Mouse (Mus musculus) gastrocnemius, adult 18-20 months (tissue): Measurements from ENCODE around the gene Phrf1. TPM values are rescaled to one million over a fixed set of nuclear protein-coding genes. Genes with fewer than 3 reads are reported as not detected.

ENCODE experiments used
- DNase-seq: peaks from one replicate; pipeline ENCODE4 v3.0.0; 2021; ENCODE audit warnings: low spot score
- total RNA-seq, 2 experiments: library from RNA; stranded (reverse); gene quantifications; 2 replicates each; pipeline ENCODE4 v1.2.3; 2021

Gene Phrf1
- total RNA-seq, 2 experiments from 2014 or later: 19.5 to 24.8 TPM

DNA sequence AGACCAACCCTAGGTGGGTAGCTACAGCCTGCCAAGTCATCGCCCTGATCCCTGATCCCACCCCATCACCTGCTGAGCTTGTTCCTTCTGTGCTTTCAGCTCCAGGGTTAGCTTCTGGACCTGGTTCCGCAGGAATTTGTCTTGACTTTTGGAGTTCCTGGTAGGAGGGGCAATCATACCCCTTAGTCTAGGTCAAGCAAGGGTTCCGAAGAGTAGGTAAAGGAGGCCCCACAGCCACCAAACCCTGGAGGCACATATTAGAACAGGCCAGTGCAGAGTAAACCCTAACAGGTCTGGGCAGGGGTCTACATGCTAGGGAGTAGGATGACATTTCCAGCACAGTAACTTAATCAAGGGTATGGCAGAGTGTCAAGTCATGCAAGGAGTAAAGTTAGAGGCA is 15.5 kb upstream of the Phrf1 start:
- DNase-seq: no peak

DNA sequence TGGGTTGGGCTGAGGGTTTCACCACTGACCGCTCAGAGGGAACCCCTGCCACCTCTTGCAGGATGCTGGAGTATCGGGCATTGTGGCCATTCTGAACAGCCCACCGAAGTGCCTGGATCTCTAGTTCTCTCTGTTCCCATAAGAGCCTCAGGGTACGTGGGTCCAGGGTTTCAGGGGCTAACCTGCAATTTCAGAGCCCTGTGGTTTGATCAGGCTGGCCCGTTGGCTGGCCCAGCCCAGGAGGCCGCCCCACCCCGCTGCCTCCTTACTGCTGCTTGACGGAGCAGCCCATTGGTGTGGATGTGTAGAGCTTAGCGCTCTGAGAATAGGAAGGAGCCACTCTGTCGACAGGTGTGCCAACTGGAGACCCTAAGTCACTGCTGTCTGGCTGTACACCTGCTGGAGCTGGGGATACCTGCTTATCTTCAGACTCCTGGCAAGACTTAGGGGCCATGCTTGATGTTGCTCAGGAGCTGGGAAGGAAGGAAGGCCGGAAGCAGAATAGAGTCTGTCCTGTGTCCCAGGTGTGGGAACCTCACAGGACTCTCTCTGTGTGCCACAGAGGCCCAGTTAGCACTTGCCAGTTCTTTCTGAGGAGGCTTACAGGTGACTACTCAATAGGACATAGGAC is 14.9 kb upstream of the Phrf1 start, which contains the start of gene Lmntd2:
TSS of gene Lmntd2 (minus strand) at position 476 of the 631 bp plus-strand sequence.
- no peak for DNase-seq

DNA sequence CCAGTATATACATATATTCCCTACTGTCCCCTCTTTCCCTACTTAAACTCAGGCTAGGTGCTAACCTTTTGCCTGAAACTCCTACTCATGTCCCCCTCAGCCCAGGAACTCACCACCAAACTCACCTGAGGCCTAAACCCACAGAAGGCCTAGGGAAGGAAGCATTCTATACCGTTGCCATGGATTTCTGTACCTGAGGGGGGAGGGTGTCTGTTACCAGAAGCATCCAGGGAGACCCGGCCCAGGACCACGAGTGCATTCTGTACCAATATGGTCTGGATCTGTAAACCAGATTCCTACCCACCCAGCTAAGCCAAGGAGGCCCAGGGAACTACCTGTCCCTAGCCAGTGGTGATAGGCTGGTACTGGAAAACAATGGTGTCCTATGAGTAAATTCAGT is 14.3 kb upstream of the Phrf1 start:
- no peak for DNase-seq

DNA sequence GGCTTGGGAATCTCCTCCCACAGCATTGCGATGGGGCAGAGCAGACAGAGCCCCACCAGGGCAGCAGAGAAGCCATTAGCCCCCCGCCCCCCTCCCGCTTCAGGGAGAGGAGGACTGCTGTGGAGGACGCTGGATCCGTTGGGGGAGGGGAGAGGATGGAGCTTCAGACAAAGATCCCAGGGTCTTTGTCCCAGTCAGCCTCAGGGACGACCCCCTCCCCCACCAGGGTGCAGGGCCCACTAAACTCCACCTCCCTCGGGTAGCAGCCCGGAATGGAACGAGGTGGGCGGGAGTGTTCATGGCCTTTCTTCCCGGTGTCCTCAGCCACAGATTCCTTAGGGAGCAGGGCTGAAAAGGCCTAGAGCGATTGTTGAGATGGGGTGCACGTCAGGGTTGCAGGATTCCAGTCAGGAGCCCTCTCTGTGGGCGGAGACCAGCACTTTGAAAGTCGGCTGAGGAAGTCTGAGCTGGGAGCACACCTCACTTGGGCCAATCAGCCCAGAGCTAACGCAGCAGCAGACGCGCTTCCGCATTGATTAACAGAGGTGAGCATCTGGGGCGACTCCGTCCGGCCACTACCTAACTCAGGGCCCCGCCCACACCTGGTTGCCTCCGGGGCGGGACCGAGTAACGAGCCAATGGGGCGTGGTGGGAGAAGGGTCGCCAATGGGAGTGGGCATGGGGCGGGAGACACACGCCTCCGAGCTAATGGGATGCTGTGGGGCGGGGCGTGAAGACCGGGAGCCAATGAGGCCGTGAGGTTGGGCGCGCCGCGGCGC is 13.3 kb upstream of the Phrf1 start, which contains the start of gene Rassf7:
TSS of gene Rassf7 (plus strand) at position 760 of the 779 bp plus-strand sequence.
- DNase-seq: peak; percentile 85

DNA sequence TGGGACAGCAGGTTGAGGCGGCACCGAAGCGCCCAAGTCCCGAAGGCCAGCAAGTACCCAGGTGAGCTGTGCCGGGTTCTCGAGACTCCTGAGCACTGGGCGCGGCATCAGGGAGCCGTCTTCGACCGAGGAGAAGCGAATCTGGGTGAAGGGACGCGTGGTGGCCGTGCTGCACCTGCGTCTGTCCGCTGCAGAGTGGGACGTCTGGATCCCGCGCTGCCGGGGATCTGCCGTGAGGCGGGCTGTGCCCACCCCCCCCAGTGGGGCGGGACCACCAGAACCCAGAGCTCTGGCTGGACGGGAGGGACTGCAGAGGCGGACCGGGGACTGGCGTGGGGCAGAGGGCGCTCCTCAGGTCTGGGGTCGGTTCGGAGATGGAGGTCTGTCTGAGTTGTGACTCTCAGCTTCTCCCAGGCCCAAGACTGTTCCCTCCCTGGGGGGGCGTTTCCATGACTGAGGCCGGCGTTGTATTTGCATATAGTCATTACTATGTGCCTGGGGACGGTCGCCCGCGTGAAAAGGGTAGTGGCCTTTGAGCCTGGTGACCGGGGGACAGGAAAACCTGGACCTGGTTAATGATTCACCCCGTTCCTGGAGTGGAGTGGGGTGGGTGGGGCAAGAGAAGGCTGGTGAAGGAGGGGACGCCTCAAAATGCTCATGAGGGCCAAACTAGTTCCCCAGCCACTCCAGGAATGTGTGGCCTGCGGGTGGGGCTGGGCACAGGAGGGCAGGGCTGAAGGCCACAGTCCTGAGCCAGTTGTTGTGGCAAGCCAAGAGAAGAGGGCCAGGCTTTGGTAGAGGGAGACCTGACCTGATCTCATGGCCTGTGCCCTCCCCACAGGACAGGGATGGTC is 12.5 kb upstream of the Phrf1 start:
- no peak for DNase-seq

DNA sequence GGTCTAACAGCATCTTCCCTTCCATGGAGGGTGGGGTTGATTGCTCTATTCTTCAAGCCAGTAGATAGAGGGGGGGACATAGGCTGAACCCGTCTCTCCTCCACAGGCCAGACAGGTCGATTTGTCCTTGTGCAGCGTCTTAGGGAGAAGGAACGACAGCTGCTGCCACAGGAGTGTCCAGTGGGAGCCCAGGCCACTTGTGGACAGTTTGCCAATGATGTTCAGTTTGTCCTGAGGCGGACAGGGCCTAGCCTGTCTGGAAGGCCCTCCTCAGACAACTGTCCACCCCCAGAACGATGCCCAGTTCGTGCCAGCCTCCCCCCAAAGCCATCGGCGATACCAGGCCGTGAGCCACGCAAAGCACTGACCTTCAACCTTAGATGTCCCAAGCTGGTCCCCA is 11.7 kb upstream of the Phrf1 start:
- DNase-seq: no peak

DNA sequence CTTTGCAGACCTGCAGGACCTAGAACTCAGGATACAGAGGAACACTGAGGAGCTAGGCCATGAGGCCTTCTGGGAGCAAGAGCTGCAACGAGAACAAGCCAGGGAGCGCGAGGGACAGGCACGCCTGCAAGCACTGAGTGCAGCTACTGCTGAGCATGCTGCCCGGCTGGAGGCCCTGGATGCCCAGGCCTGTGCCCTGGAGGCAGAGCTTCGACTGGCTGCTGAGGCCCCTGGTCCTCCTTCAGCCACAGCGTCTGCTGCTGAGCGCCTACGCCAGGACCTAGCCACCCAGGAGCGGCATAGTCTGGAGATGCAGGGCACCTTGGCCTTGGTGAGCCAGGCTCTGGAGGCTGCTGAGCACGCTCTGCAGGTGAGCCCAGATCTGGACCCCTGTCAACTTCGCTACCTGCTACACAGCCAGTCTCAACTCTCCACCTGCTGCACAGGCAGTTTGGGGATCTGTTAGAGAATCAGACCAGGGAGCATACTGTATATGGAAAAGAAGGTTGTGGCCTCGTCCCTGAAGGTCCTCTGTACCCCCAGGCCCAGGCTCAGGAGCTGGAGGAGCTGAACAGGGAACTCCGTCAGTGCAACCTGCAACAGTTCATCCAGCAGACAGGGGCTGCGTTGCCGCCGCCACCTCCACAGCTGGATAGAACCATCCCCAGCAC is 11.1 kb upstream of the Phrf1 start:
- no peak for DNase-seq

DNA sequence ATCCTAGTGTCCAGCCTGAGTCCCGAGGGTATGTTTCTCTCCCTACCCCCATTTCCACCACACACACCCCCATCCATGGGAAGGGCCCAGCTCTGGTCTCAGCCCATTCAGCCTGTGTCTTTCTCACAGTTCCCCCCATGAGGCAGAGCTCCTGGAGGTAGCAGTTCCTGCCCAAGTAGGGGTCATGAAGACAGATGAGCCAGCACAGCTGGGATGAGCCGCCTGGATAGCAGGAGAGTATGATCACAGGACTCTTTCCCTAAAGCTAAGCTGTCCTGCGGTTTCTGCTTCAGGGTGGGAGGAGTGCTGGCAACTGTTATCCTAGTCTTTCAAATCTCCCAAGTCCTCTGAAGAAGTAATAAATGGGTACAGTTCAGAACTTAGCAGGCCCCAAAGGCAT is 10.4 kb upstream of the Phrf1 start:
- no peak for DNase-seq

DNA sequence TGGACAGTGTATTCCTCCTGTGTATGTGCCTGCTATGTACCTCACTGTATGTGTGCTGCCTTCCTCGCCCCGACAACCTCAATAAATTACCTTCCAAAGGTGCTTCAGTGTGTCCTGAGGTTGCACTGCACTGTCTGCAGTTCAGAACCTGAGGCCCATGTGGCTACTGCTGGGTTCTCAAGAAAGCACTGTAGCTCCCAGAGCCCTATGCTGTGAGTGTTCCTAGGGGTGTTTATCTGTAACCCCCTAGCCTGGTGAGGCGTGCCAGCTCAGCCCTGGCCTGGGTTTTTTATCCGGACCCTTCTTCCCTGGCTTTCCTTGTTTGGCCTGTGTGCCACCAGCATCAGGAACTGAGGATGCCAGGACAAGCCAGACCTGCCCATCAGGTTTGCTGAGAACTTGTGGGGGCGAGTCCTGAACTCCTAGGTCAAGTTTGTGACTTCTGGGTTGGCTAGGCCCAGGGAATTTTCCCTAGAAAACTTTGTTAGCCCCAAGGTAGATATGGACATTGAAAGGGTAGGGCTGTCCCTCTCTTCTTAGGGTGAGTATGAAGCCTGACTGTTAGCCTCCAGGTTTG is 9.9 kb upstream of the Phrf1 start:
- DNase-seq: no peak

DNA sequence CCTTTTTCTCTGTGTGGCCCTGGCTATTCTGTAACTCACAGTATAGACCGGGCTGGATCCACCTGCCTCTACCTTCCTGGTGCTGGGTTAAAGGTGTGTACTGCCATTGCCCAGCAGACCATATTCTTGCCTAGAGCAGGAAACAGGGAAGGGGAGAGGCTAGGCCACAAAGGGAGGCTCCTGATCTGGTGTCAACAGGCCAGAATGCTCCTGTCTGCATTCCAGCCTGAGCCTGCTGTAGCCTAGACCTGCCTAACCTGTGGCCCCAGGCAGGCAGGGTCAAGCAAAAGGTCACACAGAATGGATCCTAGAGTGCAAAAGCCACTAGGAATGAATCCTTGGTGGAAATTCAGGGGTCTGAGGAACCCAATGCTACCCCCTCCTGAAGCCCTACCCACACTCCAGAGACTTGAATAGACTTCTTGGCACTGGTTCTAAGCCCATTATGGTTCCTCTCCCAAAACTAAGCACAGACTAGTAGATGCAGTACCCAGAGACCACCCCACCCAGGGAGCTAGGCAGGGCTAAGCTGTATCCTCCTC is 9.0 kb upstream of the Phrf1 start:
- DNase-seq: no peak

DNA sequence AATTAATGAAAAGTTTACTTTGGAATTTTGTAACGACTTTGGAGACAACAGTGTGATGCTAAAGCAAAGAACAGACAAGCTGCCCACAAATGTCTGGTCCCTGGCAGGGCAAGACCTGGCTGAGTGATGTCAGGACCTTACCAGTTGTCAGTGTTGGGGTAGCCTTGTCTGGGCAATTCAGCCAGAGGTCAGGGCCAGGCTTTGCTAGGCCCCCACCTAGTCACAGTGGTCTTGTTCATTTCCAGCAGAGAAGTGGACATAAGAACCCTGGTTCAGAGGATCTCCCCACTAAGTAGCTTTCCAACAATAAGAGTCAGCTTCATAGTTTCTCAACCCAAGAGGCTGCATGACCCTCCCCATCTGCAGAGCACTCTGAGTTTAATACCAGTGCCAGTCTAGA is 8.2 kb upstream of the Phrf1 start:
- no peak for DNase-seq

DNA sequence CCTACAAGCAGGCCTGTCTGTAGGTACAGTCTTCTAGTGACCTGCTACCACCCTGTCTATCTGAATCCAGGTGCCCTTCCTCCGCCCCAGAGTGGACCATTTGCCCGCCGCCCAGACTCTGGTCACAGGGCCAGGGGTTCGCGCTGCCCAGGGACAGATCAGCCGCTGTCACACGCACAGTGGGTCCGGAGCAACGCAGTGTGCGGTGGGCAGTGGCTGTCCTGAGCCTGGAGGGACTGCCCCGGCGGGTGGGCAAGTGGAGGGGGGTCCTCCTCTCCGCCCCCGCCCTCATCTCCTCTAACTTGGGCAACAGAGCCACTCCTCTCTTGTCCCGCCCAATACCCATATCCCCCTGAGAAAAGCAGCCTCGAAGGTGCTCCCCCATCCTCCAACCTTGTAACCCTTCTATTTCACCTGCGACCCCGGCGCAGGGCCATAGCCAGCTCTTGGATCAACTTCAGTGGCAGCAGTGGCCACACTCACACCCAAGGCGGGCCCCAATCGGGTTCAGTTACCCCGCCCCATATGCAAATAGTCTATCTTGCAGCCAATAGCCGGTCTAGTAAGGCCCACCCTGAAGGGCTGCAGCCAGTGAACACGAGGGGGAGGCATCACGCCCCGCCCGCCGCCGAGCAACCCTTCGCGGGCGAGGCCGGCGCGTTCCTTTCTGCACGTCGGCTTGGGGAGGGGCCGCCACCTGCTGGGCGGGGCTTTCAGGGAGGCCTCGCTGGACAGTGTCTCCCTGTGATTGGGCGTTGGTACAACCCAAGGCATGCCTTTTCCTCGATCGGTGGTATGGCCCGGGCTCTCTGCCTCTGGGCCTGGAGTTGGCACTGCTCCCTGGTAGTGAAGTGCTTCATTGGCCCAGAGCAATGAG is 7.1 kb upstream of the Phrf1 start:
- DNase-seq: peak; percentile 95

DNA sequence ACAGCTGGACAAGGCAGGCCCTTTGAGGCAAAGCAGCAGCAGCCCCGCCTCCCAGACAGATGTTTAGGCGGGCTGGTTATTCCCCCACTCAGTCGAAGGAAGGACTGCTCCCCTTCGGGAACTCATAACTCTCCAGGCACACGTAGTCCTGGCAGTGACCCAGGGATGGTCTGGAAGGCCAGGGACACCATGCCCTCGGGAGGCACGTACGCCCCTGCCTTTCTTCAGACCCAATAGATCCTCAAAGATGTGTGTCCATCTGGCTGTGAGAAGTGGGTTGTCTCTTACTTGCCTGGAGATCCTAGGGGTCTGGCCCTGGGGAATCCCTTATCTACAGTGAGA is 6.5 kb upstream of the Phrf1 start:
- no peak for DNase-seq

DNA sequence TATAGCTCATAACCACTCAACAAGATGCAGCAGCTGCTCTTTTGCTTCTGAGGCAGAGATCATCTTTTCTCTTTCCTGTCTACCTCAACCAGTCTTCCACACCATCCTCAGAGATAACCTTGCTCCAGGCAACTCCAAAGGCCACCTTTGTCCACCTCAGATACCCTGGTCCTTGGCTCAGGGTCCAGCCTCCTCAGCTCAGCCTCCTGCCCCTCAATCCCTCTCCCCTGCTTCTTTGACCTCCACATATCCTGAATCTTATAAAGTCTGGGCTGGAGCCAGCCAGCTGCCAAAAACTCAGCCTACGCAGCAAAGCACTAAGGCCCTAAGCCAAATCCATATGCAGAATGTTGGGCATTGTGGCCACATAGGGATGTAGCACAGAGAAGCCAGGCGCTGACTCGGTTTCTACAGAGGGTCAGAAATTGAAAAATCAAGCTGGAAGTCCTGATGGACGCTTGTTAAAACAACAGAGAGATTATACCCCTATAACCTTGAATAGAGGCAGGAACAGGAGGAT is 5.8 kb upstream of the Phrf1 start:
- DNase-seq: no peak

DNA sequence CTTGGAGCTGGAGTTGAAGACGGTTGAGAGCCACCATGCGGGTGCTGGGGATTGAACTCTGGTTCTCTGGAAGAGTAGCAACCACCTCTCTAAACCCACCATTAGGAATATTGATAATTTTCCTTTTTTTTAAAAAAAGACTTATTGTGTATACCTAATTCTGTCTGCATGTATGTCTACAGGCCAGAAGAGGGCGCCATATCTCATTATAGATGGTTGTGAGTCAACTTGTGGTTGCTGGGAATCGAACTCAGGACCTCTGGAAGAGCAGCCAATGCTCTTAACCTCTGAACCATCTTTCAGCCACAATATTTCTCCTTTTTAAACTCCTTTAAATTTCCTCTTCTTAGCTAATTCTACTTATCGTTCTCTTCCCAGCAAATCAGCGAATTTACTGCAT is 2.0 kb upstream of the Phrf1 start:
- DNase-seq: no peak

DNA sequence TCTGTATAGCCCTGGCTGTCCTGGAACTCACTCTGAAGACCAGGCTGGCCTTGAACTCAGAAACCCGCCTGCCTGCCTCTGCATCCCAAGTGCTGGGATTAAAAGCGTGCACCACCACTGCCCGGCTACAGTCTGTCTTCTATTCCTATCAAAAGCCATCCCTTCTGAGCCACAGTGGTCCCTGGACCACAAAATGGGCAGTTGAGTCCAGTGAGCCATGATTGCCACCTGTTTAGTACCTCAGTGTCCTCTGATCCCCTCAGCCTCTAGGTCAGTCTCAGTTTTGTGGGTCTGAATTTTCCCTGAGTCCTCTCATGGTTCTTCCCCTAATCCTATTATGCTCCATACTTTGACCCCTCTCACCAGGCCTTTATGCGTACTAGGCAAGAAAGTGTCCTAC is 788 bp upstream of the Phrf1 start:
- DNase-seq: no peak

DNA sequence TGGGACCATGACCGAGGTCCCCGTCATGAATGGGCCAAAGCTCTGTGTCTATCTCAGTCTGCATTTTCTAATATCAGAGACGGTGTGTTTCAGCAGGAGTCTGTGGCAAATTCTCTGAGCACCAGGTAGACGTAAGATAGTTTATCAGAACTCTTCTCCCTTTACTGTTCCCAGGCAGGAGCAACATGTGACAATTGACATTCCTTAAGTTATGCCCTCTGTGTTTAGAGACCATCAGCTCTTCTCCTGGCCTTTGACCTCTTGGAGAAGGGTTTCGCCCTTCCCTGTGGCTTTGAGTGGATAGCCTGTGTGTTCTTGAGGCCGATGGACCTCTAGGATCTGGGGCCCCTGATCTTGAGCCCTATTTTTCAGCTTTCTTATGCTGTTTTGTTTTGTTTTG is 1.1 kb downstream of the Phrf1 start:
- no peak for DNase-seq

DNA sequence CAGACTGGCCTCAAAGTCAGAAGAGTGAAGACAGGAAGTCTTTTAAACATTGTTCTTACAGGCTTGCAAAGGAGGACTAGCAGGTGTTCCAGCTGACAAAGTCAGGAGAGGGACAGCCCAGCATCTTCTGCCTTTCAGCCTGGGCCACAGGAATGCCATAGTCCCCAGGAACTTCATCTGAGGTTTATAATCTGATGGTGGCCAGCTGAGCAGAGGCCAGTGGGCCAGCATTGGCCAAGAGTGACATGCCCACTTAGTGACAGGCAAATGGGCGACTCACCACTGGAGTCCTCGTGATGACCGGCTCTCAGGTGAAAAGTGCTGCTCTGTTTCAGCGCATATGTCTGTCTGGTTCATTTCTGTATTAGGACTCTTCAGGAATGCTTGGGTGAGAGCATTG is 2.0 kb downstream of the Phrf1 start:
- DNase-seq: no peak

DNA sequence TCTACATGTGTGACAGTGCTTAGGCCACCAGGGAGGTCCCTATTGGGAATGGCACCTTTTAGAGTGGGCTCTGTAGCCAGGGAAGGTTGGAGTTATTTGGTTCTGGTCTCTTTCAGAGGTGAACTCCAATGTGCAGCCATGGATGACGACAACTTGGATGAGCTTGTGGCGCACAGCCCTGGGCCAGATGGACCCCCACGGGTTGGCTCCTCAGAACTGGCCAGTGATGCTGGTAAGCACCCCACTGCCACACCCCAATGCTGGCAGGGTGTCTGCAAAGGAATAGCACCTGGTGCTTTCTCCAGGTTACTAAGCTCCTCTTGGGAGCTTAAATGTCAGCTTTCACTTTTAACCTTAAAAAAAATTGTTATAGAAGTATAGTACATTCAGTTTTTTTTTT is 2.5 kb downstream of the Phrf1 start:
- DNase-seq: no peak

DNA sequence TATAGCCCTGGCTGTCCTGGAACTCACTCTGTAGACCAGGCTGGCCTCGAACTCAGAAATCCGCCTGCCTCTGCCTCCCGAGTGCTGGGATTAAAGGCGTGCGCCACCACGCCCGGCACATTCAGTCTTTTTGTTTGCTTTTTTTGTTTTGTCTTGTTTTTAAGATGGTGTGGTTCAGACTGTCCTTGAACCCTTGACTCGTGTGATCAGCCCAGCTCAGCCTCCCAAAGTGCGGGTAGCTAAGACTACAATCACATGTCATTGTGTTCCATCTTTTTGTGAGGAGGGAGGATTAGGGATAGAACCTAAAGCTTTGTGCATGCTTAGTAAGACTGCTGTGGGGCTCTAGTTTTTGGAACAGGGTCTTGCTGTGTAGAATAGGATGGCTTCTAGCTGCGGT is 3.0 kb downstream of the Phrf1 start:
- DNase-seq: no peak
